ENCODE assay signal across 8 mouse cellular contexts in genomic region chr11:117114592-117115345, GRCm38 (mm10). TPM values are rescaled to one million over a fixed set of nuclear protein-coding genes. Genes with fewer than 3 reads are reported as not detected.
DNase-seq lines count a peak whose midpoint lies in the region; ATAC-seq and TF ChIP-seq lines count a peak whose summit lies in the region.

Gene Sec14l1 (plus strand): TSS chr11:117115168.

- ATAC-seq in G1E (ENCODE audit: extremely low read depth, insufficient number of reproducible peaks, low FRiP score, poor library complexity, severe bottlenecking): peak; percentile 69
- peak; percentile 94 for ATAC-seq in forebrain, postnatal 0 days
- peak; percentile 93 for ATAC-seq in lung, embryonic 15.5 days (ENCODE audit: borderline replicate concordance, extremely low read depth, low FRiP score, low TSS enrichment)

- no peak for TF ChIP-seq CTCF in G1E (IDR thresholded peaks at IDR 0.05; ENCODE audit: low read depth, low read length)
- TF ChIP-seq CTCF in forebrain, postnatal 0 days (IDR thresholded peaks at IDR 0.05; ENCODE audit: low read depth): no peak

- peaks cover 4% of the 10 kb centered on the region; the same call in 1 of the 2 replicates for H3K9me3 ChIP-seq in G1E (replicated peaks)
- no peaks in the 10 kb centered on the region for H3K9me3 ChIP-seq in forebrain, postnatal 0 days (ENCODE audit: low read length)
- H3K9me3 ChIP-seq in lung, embryonic 15.5 days: no peaks in the 10 kb centered on the region

- peaks cover 32% of the 10 kb centered on the region for H3K36me3 ChIP-seq in G1E (replicated peaks)
- peaks cover 8% of the 10 kb centered on the region for H3K36me3 ChIP-seq in forebrain, postnatal 0 days (ENCODE audit: insufficient read depth)
- H3K36me3 ChIP-seq in lung, embryonic 15.5 days: 0 out of 2 replicates have a peak, but pooled peaks cover 4% of the 10 kb centered on the region

- peak within 1 kb of the TSS; percentile 94 for H3K9ac ChIP-seq in forebrain, postnatal 0 days
- peak within 1 kb of the TSS; percentile 68 for H3K9ac ChIP-seq in lung, embryonic 15.5 days

- WGBS in forebrain, postnatal 0 days: 2% methylated on average over 63 of the region's 67 CpGs
- WGBS in lung, embryonic 15.5 days: under 1% methylated on average over 66 of the region's 67 CpGs

- peak within 1 kb of the TSS; percentile 86 for H3K4me3 ChIP-seq in G1E (ENCODE audit: low read depth, low read length)
- H3K4me3 ChIP-seq in forebrain, postnatal 0 days (ENCODE audit: low read depth, low read length): peak within 1 kb of the TSS; percentile 91
- H3K4me3 ChIP-seq in lung, embryonic 15.5 days: peak within 1 kb of the TSS; percentile 66

- peaks cover 80% of the 10 kb centered on the region for H3K4me1 ChIP-seq in G1E (ENCODE audit: insufficient read depth, low read depth, low read length)
- peaks cover 36% of the 10 kb centered on the region for H3K4me1 ChIP-seq in forebrain, postnatal 0 days (ENCODE audit: insufficient read depth)
- H3K4me1 ChIP-seq in lung, embryonic 15.5 days: peaks cover 54% of the 10 kb centered on the region

- peak within 1 kb of the TSS; percentile 95 for H3K27ac ChIP-seq in forebrain, postnatal 0 days (ENCODE audit: low read depth, low read length)
- H3K27ac ChIP-seq in lung, embryonic 15.5 days: peak within 1 kb of the TSS; percentile 98

- peak within 1 kb of the TSS; percentile 52 for H3K4me2 ChIP-seq in forebrain, postnatal 0 days (ENCODE audit: low read depth)
- H3K4me2 ChIP-seq in lung, embryonic 15.5 days: peak within 1 kb of the TSS; percentile 65

- H3K27me3 ChIP-seq in G1E (ENCODE audit: insufficient read depth, low read length): no peaks in the 10 kb centered on the region
- no peaks in the 10 kb centered on the region for H3K27me3 ChIP-seq in forebrain, postnatal 0 days (ENCODE audit: insufficient read depth, low read length)
- no peaks in the 10 kb centered on the region for H3K27me3 ChIP-seq in lung, embryonic 15.5 days

- peak; percentile 94 for DNase-seq in G1E (ENCODE audit: low spot score)
- DNase-seq in cerebellum, adult 18-20 months: peak; percentile 97 to 100
- DNase-seq in forebrain, postnatal 0 days: peak; percentile 99
- DNase-seq in heart, postnatal 4 days: peak; percentile 100
- peak; percentile 98 to 99 for DNase-seq in layer of hippocampus, adult 8-10 months (ENCODE audit: low spot score in 2 of 2)
- peak; percentile 96 for DNase-seq in ovary, adult 18-20 months (ENCODE audit: low spot score)
- peak; percentile 97 for DNase-seq in thymus, postnatal 0 days (ENCODE audit: low spot score)

RNA-seq across cellular contexts. Expression of gene Sec14l1, which starts in this region (rescaled TPM):
- total RNA-seq in G1E (2014; fragmentation: Nextera tagmentation) (72.9 and 82.8 TPM in 2 replicates), G1E (2017) (76.1 and 77.8 TPM in 2 replicates)
- polyA plus RNA-seq in G1E (2012): 88.9 and 95.5 TPM in 2 replicates
- 81.3 and 82.9 TPM in 2 replicates for total RNA-seq in forebrain, postnatal 0 days (2014; rRNA removed)
- 62.1 and 65.1 TPM in 2 replicates for polyA plus RNA-seq in forebrain, postnatal 0 days (2015; fragmentation: Nextera tagmentation; extraction: Ambion mirVana)
- 10 to 100 TPM; 78.4 to 81.7 TPM for total RNA-seq in heart, postnatal 4 days (2021)
- total RNA-seq in layer of hippocampus, adult 8-10 months (2022): 100 to 1,000 TPM; 221 to 238 (median 233) TPM
- polyA plus RNA-seq in lung, embryonic 15.5 days (2015; fragmentation: Nextera tagmentation; extraction: Ambion mirVana): 68.9 and 73.9 TPM in 2 replicates
- polyA plus RNA-seq in thymus, postnatal 0 days (2015; fragmentation: Nextera tagmentation; extraction: Ambion mirVana): 35.9 and 37.7 TPM in 2 replicates

Comparison
In these comparisons a context has a peak if more than half of its experiments do, and no peak if none do; other contexts are left out.
1. Peak in every context shown above with its lines: DNase-seq, ATAC-seq, H3K4me3 ChIP-seq and H3K27ac ChIP-seq.